Mouse (Mus musculus) ES-CJ7 (cell line): ENCODE results near the gene Cabcoco1.
A peak's percentile ranks its signal among the peaks of the same experiment; 100 is the strongest.

ENCODE experiments used
- DNase-seq: peaks from one replicate; pipeline ENCODE4 v3.0.0; 2011; ENCODE audit warnings: low read depth, low spot score

The Cabcoco1 gene

GRCm38 (mm10) chr10:68507741-68508140, 34.0 kb downstream of the Cabcoco1 start:
- no peak for DNase-seq

- DNase-seq = peak; percentile 15
Measured at GRCm38 (mm10) chr10:68506242-68506641, 35.5 kb downstream of the Cabcoco1 start.

- no peak for DNase-seq
Measured at GRCm38 (mm10) chr10:68504586-68505152, 37.0 kb downstream of the Cabcoco1 start.

GRCm38 (mm10) chr10:68501067-68501466, 40.6 kb downstream of the Cabcoco1 start:
- DNase-seq = no peak

GRCm38 (mm10) chr10:68495246-68495645, 46.5 kb downstream of the Cabcoco1 start:
- DNase-seq = no peak

GRCm38 (mm10) chr10:68491557-68491956, 50.1 kb downstream of the Cabcoco1 start:
- no peak for DNase-seq

GRCm38 (mm10) chr10:68490781-68491180, 50.9 kb downstream of the Cabcoco1 start:
- no peak for DNase-seq

GRCm38 (mm10) chr10:68472799-68473198, 68.9 kb downstream of the Cabcoco1 start:
- DNase-seq = no peak

GRCm38 (mm10) chr10:68465737-68466327, 75.9 kb downstream of the Cabcoco1 start:
- no peak for DNase-seq

- DNase-seq = peak; percentile 46
Measured at GRCm38 (mm10) chr10:68464943-68465342, 76.8 kb downstream of the Cabcoco1 start.

GRCm38 (mm10) chr10:68459784-68460183, 81.9 kb downstream of the Cabcoco1 start:
- peak; percentile 12 for DNase-seq

GRCm38 (mm10) chr10:68457019-68457418, 84.7 kb downstream of the Cabcoco1 start:
- DNase-seq = no peak

GRCm38 (mm10) chr10:68454541-68454940, 87.2 kb downstream of the Cabcoco1 start:
- DNase-seq = peak; percentile 28

GRCm38 (mm10) chr10:68446797-68447125, 94.9 kb downstream of the Cabcoco1 start:
- DNase-seq = no peak

GRCm38 (mm10) chr10:68445876-68446796, 95.6 kb downstream of the Cabcoco1 start:
- no peak for DNase-seq

GRCm38 (mm10) chr10:68445244-68445811, 96.4 kb downstream of the Cabcoco1 start:
- no peak for DNase-seq

GRCm38 (mm10) chr10:68444361-68445114, 97.2 kb downstream of the Cabcoco1 start:
- no peak for DNase-seq

- DNase-seq = no peak
Measured at GRCm38 (mm10) chr10:68443132-68443531, 98.6 kb downstream of the Cabcoco1 start.

- no peak for DNase-seq
Measured at GRCm38 (mm10) chr10:68442713-68443112, 99.0 kb downstream of the Cabcoco1 start.

- no peak for DNase-seq
Measured at GRCm38 (mm10) chr10:68441931-68442662, 99.6 kb downstream of the Cabcoco1 start.

GRCm38 (mm10) chr10:68440515-68440914, 101.2 kb downstream of the Cabcoco1 start:
- no peak for DNase-seq
